Mouse (Mus musculus) heart, embryonic 11.5 days (tissue): ENCODE results near the gene Ece1. TPM values are rescaled to one million over a fixed set of nuclear protein-coding genes. Genes with fewer than 3 reads are reported as not detected.

ENCODE experiments used
- ATAC-seq: fragments of 200-750 bp; cut with Nextera tagmentation; replicated peaks from 2 replicates; pipeline ENCODE4 v1.8.0; 2017; ENCODE audit warnings: moderate library complexity; ENCODE audit not compliant: insufficient number of reproducible peaks, low FRiP score, low TSS enrichment
- H3K27ac ChIP-seq: fragments of 300-500 bp; sonication (generic); 2 replicates; pipeline ENCODE4 v1.5.1; 2014; ENCODE audit warnings: mild to moderate bottlenecking, low read depth, low read length
- H3K27me3 ChIP-seq: fragments of 300-500 bp; sonication (generic); 2 replicates; pipeline ENCODE4 v1.6.1; 2014; ENCODE audit warnings: mild to moderate bottlenecking, low read length, mixed read lengths; ENCODE audit not compliant: control insufficient read depth, insufficient read depth
- H3K36me3 ChIP-seq: fragments of 300-500 bp; sonication (generic); 2 replicates; pipeline ENCODE4 v1.6.1; 2014; ENCODE audit warnings: mild to moderate bottlenecking, low read length, moderate library complexity, mixed read lengths; ENCODE audit not compliant: control insufficient read depth, insufficient read depth
- H3K4me1 ChIP-seq: fragments of 300-500 bp; sonication (generic); 2 replicates; pipeline ENCODE4 v1.6.1; 2014; ENCODE audit warnings: low read length; ENCODE audit not compliant: control insufficient read depth, insufficient read depth
- H3K4me2 ChIP-seq: fragments of 300-500 bp; sonication (generic); 2 replicates; pipeline ENCODE4 v1.6.1; 2014; ENCODE audit warnings: mild to moderate bottlenecking, moderate library complexity
- H3K4me3 ChIP-seq: fragments of 300-500 bp; sonication (generic); 2 replicates; pipeline ENCODE4 v1.5.1; 2014; ENCODE audit warnings: low read depth, low read length
- H3K9ac ChIP-seq: fragments of 300-500 bp; sonication (generic); 2 replicates; pipeline ENCODE4 v1.6.1; 2014; ENCODE audit warnings: mild to moderate bottlenecking, low read depth, low read length, moderate library complexity
- H3K9me3 ChIP-seq: fragments of 300-500 bp; sonication (generic); replicated peaks from 2 replicates; pipeline ENCODE4 v1.6.1; 2016; ENCODE audit warnings: low read length; ENCODE audit not compliant: control insufficient read depth
- WGBS: fragments of 180-500 bp; shearing (Covaris S2); extraction: QIAGEN DNeasy Blood & Tissue Kit; methylation state at CpG from one replicate; pipeline ENCODE4 v1.1.7; 2014; ENCODE audit not compliant: insufficient replicate concordance; 5-methylcytosine and 5-hydroxymethylcytosine counted together
- polyA plus RNA-seq: library from polyadenylated mRNA; unstranded; fragments of >200 nt; fragmentation: Nextera tagmentation; extraction: Ambion mirVana; gene quantifications from 2 replicates; pipeline ENCODE4 v1.2.1, GENCODE M21; 2014

The Ece1 gene
- polyA plus RNA-seq, 1 experiment from 2014 or later = 129 TPM

GRCm38 (mm10) chr4:138000682-138001081, 138.6 kb downstream of the Ece1 start:
- no peak for ATAC-seq
- Histone ChIP-seq H3K9ac (no peak overlapping the region), H3K9me3 (no peaks in the 10 kb centered on the region), H3K36me3 (peaks cover 24% of the 10 kb centered on the region), H3K27ac (peak overlapping the region; percentile 57; the same call in 1 of the 2 replicates), H3K4me1 (peaks cover 14% of the 10 kb centered on the region), H3K4me3 (no peak overlapping the region), H3K27me3 (no peaks in the 10 kb centered on the region), H3K4me2 (peak overlapping the region; percentile 44)
- 29% methylated on average over 7 of the region's 7 CpGs for WGBS

- Histone ChIP-seq H3K9me3 (no peaks in the 10 kb centered on the region), H3K4me2 (no peak overlapping the region), H3K4me3 (no peak overlapping the region), H3K27ac (no peak overlapping the region), H3K27me3 (no peaks in the 10 kb centered on the region), H3K36me3 (peaks cover 13% of the 10 kb centered on the region), H3K9ac (no peak overlapping the region), H3K4me1 (peaks cover 4% of the 10 kb centered on the region)
- WGBS = 85% methylated on average over 11 of the region's 11 CpGs
- no peak for ATAC-seq
Measured at GRCm38 (mm10) chr4:138003909-138004610, 142.0 kb downstream of the Ece1 start.

GRCm38 (mm10) chr4:138005781-138006180, 143.7 kb downstream of the Ece1 start:
- no peaks in the 10 kb centered on the region for H3K9me3 ChIP-seq
- H3K27me3 ChIP-seq = no peaks in the 10 kb centered on the region
- no peak overlapping the region for H3K9ac ChIP-seq
- H3K4me1 ChIP-seq = no peaks in the 10 kb centered on the region; the same call in 1 of the 2 replicates
- H3K4me3 ChIP-seq = no peak overlapping the region
- ATAC-seq = no peak
- H3K4me2 ChIP-seq = no peak overlapping the region
- 90% methylated on average over 1 of the region's 1 CpGs for WGBS
- peaks cover 7% of the 10 kb centered on the region for H3K36me3 ChIP-seq
- H3K27ac ChIP-seq = no peak overlapping the region

GRCm38 (mm10) chr4:138006951-138007613, 145.0 kb downstream of the Ece1 start:
- no peaks in the 10 kb centered on the region for H3K9me3 ChIP-seq
- H3K36me3 ChIP-seq = peaks cover 9% of the 10 kb centered on the region
- H3K27me3 ChIP-seq = no peaks in the 10 kb centered on the region
- no peak for ATAC-seq
- H3K9ac ChIP-seq = no peak overlapping the region
- WGBS = 86% methylated on average over 9 of the region's 9 CpGs
- H3K4me2 ChIP-seq = no peak overlapping the region
- no peaks in the 10 kb centered on the region for H3K4me1 ChIP-seq
- H3K27ac ChIP-seq = no peak overlapping the region
- H3K4me3 ChIP-seq = no peak overlapping the region

GRCm38 (mm10) chr4:138008646-138009045, 146.6 kb downstream of the Ece1 start:
- Histone ChIP-seq H3K27me3 (no peaks in the 10 kb centered on the region), H3K27ac (no peak overlapping the region), H3K4me1 (no peaks in the 10 kb centered on the region), H3K9ac (no peak overlapping the region), H3K4me2 (no peak overlapping the region), H3K36me3 (peaks cover 11% of the 10 kb centered on the region), H3K9me3 (no peaks in the 10 kb centered on the region), H3K4me3 (no peak overlapping the region)
- ATAC-seq = no peak
- 98% methylated on average over 6 of the region's 6 CpGs for WGBS

- 90% methylated on average over 4 of the region's 4 CpGs for WGBS
- Histone ChIP-seq H3K4me3 (no peak overlapping the region), H3K9me3 (no peaks in the 10 kb centered on the region), H3K4me1 (no peaks in the 10 kb centered on the region), H3K36me3 (peaks cover 17% of the 10 kb centered on the region), H3K9ac (no peak overlapping the region), H3K27me3 (no peaks in the 10 kb centered on the region), H3K27ac (no peak overlapping the region), H3K4me2 (no peak overlapping the region)
- ATAC-seq = no peak
Measured at GRCm38 (mm10) chr4:138009786-138010502, 147.9 kb downstream of the Ece1 start.

- Histone ChIP-seq H3K9ac (no peak overlapping the region), H3K27me3 (no peaks in the 10 kb centered on the region), H3K36me3 (peaks cover 21% of the 10 kb centered on the region), H3K27ac (no peak overlapping the region), H3K9me3 (no peaks in the 10 kb centered on the region), H3K4me1 (no peaks in the 10 kb centered on the region), H3K4me3 (no peak overlapping the region), H3K4me2 (no peak overlapping the region)
- no peak for ATAC-seq
- 93% methylated on average over 15 of the region's 15 CpGs for WGBS
Measured at GRCm38 (mm10) chr4:138013723-138014479, 151.9 kb downstream of the Ece1 start.
